Mouse (Mus musculus) liver, embryonic 16.5 days (tissue): ENCODE results near the gene Cdc42bpg. TPM values are rescaled to one million over a fixed set of nuclear protein-coding genes. Genes with fewer than 3 reads are reported as not detected.
A peak's percentile ranks its signal among the peaks of the same experiment; 100 is the strongest.

ENCODE experiments used
- ATAC-seq: fragments of 200-750 bp; cut with Nextera tagmentation; 2 replicates; pipeline ENCODE4 v1.8.0; 2017; ENCODE audit warnings: low read depth, mild to moderate bottlenecking, moderate number of reproducible peaks, moderate library complexity
- H3K27ac ChIP-seq: fragments of 300-500 bp; sonication (generic); 2 replicates; pipeline ENCODE4 v1.5.1; 2014; ENCODE audit warnings: mild to moderate bottlenecking, low read length
- H3K27me3 ChIP-seq: fragments of 300-500 bp; sonication (generic); 2 replicates; pipeline ENCODE4 v1.6.1; 2014; ENCODE audit warnings: low read depth, low read length, mixed read lengths; ENCODE audit not compliant: control insufficient read depth, insufficient read depth
- H3K36me3 ChIP-seq: fragments of 300-500 bp; sonication (generic); 2 replicates; pipeline ENCODE4 v1.6.1; 2014; ENCODE audit warnings: mild to moderate bottlenecking; ENCODE audit not compliant: control insufficient read depth, insufficient read depth
- H3K4me1 ChIP-seq: fragments of 300-500 bp; sonication (generic); 2 replicates; pipeline ENCODE4 v1.6.1; 2014; ENCODE audit warnings: low read depth, low read length, mixed read lengths; ENCODE audit not compliant: control insufficient read depth
- H3K4me2 ChIP-seq: fragments of 300-500 bp; sonication (generic); 2 replicates; pipeline ENCODE4 v1.6.1; 2014; ENCODE audit warnings: low read depth, low read length, mixed read lengths
- H3K4me3 ChIP-seq: fragments of 300-500 bp; sonication (generic); 2 replicates; pipeline ENCODE4 v1.5.1; 2014; ENCODE audit warnings: low read depth, mild to moderate bottlenecking, low read length
- H3K9ac ChIP-seq: fragments of 300-500 bp; sonication (generic); 2 replicates; pipeline ENCODE4 v1.6.1; 2014; ENCODE audit warnings: low read depth, low read length
- H3K9me3 ChIP-seq: fragments of 300-500 bp; sonication (generic); replicated peaks from 2 replicates; pipeline ENCODE4 v1.6.1; 2016; ENCODE audit warnings: low read length; ENCODE audit not compliant: control insufficient read depth
- WGBS: fragments of 180-500 bp; shearing (Covaris S2); extraction: QIAGEN DNeasy Blood & Tissue Kit; methylation state at CpG from one replicate; pipeline ENCODE4 v1.1.7; 2014; ENCODE audit not compliant: insufficient replicate concordance; 5-methylcytosine and 5-hydroxymethylcytosine counted together
- polyA plus RNA-seq: library from polyadenylated mRNA; unstranded; fragments of >200 nt; fragmentation: Nextera tagmentation; extraction: Ambion mirVana; gene quantifications from 2 replicates; pipeline ENCODE4 v1.2.1, GENCODE M21; 2015

Gene Cdc42bpg
- polyA plus RNA-seq, 1 experiment from 2014 or later: 0.34 TPM

DNA sequence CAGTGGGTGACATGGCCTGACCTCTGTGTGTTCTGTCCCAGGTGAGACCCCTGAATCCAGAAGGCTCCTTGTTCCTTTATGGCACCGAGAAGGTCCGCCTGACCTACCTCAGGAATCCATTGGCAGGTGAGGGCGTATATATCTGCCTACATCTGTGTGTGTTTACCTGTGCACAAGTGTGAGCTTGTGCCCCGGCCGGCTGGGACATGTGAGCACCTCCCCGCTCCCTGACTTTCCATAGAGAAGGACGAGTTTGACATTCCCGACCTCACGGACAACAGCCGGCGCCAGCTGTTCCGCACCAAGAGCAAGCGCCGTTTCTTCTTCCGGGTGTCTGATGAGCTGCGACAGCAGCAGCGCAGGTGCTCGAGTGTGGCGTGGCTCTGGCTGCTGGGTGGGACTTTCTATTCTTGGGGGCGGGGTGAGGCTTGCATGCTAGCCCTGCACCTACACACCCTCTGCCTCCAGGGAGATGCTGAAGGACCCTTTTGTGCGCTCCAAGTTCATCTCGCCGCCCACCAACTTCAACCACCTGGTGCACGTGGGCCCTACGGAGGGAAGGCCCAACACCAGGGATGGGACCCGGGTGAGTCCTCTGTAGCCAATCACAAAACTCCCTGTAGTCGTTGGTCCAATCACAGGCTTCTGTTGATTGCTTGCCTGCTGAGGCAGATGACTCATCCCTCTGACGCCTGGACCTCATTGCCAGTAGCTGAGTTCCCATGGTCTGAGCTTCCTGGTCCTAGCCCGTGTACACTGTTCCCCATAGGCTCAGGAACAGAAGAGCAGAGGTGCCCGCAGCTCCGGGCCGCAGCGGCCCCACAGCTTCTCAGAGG lies 15.7 kb downstream of the Cdc42bpg start:
- H3K36me3 ChIP-seq: peaks cover 7% of the 10 kb centered on the region; the same call in 1 of the 2 replicates
- WGBS: 84% methylated on average over 33 of the region's 33 CpGs

DNA sequence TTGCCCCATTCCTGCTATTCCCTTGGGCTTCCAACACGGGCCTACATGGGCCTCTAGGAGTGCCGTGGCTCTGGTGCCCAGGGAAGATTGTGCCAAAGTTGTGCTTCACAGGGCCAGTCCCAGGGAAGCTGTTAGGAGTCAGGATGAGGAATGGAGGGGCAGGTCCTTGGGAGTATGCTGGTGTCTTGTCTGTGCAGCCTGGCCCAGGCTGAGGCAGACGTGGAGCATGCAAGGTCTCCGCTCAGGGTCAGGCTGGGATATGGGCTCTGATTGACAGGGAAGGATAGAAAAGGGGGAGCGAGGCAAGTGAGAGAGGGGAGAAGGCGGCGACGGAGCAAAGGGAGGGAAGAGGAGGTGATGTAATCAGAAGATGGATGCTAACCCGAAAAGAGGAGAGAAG lies 18.5 kb downstream of the Cdc42bpg start:
- 66% methylated on average over 9 of the region's 9 CpGs for WGBS

More for the DNA sequence above, 15.7 kb downstream of the Cdc42bpg start:
- no peaks in the 10 kb centered on the region for H3K27me3 ChIP-seq
- no peaks in the 10 kb centered on the region for H3K9me3 ChIP-seq
- no peak overlapping the region for H3K4me3 ChIP-seq
- no peak overlapping the region for H3K27ac ChIP-seq
- H3K9ac ChIP-seq: no peak overlapping the region
- ATAC-seq: no peak
- H3K4me2 ChIP-seq: no peak overlapping the region
- no peaks in the 10 kb centered on the region; the same call in 1 of the 2 replicates for H3K4me1 ChIP-seq

DNA sequence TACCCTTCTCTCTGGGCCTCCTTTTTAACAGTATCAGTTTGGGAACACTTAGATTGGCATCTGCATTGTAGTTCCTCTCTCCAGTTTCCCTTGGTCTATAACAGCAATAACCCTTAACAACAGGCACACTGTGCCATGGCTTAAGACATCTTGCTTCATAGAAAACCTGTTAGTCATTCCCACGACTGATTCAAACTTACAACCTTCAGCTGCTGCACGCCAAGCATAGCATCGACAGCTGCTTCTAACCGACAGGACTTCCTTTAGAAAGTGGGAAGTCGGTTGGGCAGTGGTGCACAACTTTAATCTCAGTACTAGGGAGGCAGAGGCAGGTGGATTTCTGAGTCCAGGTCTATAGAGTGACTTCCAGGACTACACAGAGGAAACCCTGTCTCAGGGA lies 24.9 kb downstream of the Cdc42bpg start:
- no peak overlapping the region for H3K4me3 ChIP-seq
- H3K36me3 ChIP-seq: no peaks in the 10 kb centered on the region
- peak overlapping the region; percentile 48; the same call in 1 of the 2 replicates for H3K4me2 ChIP-seq
- peaks cover 25% of the 10 kb centered on the region for H3K4me1 ChIP-seq
- no peaks in the 10 kb centered on the region for H3K9me3 ChIP-seq
- ATAC-seq: no peak
- no peak overlapping the region for H3K27ac ChIP-seq
- no peaks in the 10 kb centered on the region for H3K27me3 ChIP-seq
- no peak overlapping the region for H3K9ac ChIP-seq
- WGBS: 10% methylated on average over 5 of the region's 5 CpGs

More for the DNA sequence above, 18.5 kb downstream of the Cdc42bpg start:
- H3K4me3 ChIP-seq: no peak overlapping the region
- H3K9me3 ChIP-seq: no peaks in the 10 kb centered on the region
- H3K27me3 ChIP-seq: no peaks in the 10 kb centered on the region
- no peak overlapping the region for H3K27ac ChIP-seq
- no peak overlapping the region for H3K9ac ChIP-seq
- no peak overlapping the region for H3K4me2 ChIP-seq
- no peaks in the 10 kb centered on the region for H3K36me3 ChIP-seq
- H3K4me1 ChIP-seq: no peaks in the 10 kb centered on the region; the same call in 1 of the 2 replicates
- ATAC-seq: no peak

DNA sequence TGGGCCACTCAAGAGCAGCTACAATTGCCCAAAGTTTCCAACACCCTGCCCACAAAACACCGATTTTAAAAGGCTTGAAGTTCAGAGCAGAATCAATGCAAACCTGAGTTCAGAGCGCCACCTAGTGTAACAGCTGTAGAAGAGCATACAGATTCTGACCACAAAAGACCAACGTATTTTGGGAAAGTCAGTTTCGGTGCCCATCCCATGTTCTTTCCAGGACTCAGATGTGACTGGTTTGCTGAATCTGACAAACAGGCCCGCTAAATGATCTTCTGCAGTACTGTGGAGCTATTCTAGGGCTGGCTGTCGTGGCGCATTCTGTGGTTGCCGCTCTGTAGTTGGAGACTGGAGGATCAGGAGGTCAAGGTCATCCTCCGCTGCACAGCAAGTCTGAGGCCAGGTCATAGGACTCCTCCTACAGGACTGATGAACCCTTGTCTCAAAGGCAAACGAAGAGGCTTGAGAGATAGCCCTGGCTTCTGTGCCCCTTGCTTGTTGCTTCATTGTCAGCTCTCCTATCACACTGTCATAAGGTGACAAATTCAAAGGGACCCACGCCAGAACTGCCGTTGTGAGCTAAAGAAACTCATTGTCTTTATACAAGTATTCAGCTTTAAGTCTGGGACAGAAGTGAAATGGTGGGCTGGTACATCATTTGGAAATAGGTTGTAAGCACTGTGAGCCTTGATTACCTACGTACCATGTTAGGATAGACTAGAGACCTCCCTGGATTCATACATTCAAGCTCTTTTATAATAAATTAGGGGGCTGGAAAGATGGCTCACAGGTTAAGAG lies 25.7 kb downstream of the Cdc42bpg start:
- no peak overlapping the region for H3K4me3 ChIP-seq
- WGBS: 20% methylated on average over 13 of the region's 13 CpGs
- H3K27me3 ChIP-seq: no peaks in the 10 kb centered on the region
- no peaks in the 10 kb centered on the region for H3K36me3 ChIP-seq
- no peak overlapping the region for H3K9ac ChIP-seq
- peak overlapping the region; percentile 48 for H3K4me2 ChIP-seq
- no peak overlapping the region for H3K27ac ChIP-seq
- no peaks in the 10 kb centered on the region for H3K9me3 ChIP-seq
- ATAC-seq: no peak
- peaks cover 32% of the 10 kb centered on the region for H3K4me1 ChIP-seq

DNA sequence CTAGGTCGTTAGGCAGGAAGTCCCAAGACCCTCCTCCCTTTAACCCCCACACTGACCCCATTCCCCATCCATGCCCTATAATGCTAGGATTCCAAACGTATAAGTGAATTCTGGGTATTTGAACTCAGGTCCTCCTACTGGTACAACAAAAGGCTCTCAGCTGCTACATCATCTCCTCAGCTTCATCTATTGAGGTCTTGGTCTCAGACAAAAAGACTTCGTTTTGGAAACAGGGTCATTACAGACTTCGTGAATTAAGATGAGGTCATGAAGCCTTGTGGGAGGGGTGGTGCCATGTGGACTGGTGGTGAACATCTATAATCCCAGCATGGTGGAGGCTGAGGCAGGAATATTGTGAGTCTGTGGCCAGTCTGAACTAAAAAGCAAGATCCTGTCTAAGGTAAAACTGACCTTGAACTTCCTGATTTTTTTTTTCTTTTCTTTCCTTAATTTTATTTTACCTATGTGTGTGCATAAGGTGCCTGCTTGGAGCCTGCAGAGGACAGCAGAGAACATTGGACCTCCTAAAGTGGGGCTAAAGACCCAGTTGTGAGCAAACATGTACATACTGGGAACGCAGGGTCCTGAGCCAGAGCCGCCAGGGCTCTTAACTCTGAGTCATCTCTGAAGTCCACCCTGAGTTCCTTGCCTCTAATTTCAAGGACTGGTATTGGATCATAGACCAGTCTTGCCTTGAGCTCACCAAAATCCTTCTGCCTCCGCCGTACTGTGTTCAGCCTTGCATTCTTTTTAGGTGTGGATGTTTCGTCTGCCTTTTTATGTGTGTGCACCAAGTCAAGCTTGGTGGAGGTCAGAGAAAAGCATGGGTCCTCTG lies 27.7 kb downstream of the Cdc42bpg start:
- Histone ChIP-seq H3K27ac (peak overlapping the region; percentile 75), H3K36me3 (peaks cover 6% of the 10 kb centered on the region), H3K4me3 (peak overlapping the region; percentile 84), H3K27me3 (no peaks in the 10 kb centered on the region), H3K9me3 (no peaks in the 10 kb centered on the region), H3K4me1 (peaks cover 34% of the 10 kb centered on the region), H3K4me2 (peak overlapping the region; percentile 95), H3K9ac (peak overlapping the region; percentile 86)
- ATAC-seq: no peak
- WGBS: 53% methylated on average over 9 of the region's 9 CpGs

DNA sequence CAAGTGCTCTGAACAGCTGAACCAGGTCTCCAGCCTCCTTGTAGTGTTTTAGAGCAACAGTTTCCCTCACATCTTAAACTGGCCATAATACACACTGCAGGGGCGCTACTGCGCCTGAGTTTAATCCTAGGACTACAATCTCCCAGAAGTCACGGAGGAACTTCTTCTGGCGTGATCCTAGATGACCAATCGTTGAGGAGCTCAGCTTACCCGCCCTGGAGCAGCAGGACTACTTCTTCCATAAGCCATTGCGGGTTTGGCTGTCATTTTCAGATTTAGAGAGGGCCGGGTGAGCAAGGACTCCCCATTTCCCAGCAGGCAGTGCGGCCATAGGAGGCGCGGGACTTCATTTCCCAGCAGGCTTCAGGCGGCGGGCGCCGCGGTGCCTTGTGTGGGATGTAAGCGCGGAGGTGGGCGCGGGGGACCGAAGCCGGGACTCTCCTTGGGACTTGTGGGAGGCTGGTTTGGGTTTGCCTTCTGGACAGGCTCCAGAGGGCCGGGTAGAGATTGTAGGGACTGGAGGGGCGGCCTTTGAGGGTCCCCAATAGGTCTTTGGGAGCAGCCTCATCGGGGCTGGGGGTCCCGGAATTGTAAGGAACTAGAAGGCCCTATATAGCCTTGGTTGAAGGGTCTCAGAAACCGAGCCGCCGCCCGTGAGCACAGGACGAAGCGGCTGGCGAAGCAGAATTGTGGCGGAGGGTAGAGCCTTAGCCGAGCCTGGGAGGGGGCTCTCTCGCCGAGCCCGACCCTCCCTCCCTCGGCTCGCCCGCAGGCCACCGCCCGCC lies 28.6 kb downstream of the Cdc42bpg start, which contains the start of gene Men1:
Gene Men1, plus strand, starts transcription at position 307 of the 785 bp plus-strand sequence.
- ATAC-seq: peak; percentile 90

DNA sequence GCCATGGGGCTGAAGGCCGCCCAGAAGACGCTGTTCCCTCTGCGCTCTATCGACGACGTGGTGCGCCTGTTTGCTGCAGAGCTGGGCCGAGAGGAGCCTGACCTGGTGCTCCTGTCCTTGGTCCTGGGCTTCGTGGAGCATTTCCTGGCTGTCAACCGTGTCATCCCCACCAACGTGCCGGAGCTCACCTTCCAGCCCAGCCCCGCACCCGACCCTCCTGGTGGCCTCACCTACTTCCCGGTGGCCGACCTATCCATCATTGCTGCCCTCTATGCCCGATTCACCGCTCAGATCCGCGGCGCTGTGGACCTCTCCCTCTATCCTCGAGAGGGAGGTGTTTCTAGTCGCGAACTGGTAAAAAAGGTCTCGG lies 29.2 kb downstream of the Cdc42bpg start:
- Histone ChIP-seq H3K9ac (peak overlapping the region; percentile 86), H3K4me2 (peak overlapping the region; percentile 95), H3K4me1 (peaks cover 46% of the 10 kb centered on the region), H3K9me3 (no peaks in the 10 kb centered on the region), H3K4me3 (peak overlapping the region; percentile 84), H3K27ac (peak overlapping the region; percentile 73), H3K36me3 (peaks cover 10% of the 10 kb centered on the region), H3K27me3 (no peaks in the 10 kb centered on the region)
- ATAC-seq: peak; percentile 24
- WGBS: under 1% methylated on average over 25 of the region's 25 CpGs

More for the DNA sequence above, 28.6 kb downstream of the Cdc42bpg start, which contains the start of gene Men1:
- Histone ChIP-seq H3K4me2 (peak within 1 kb of the TSS; percentile 95), H3K27me3 (no peaks in the 10 kb centered on the region), H3K9ac (peak within 1 kb of the TSS; percentile 86), H3K4me3 (peak within 1 kb of the TSS; percentile 84), H3K27ac (peak within 1 kb of the TSS; percentile 75), H3K4me1 (peaks cover 40% of the 10 kb centered on the region), H3K9me3 (no peaks in the 10 kb centered on the region), H3K36me3 (peaks cover 10% of the 10 kb centered on the region)
- WGBS: under 1% methylated on average over 43 of the region's 43 CpGs

DNA sequence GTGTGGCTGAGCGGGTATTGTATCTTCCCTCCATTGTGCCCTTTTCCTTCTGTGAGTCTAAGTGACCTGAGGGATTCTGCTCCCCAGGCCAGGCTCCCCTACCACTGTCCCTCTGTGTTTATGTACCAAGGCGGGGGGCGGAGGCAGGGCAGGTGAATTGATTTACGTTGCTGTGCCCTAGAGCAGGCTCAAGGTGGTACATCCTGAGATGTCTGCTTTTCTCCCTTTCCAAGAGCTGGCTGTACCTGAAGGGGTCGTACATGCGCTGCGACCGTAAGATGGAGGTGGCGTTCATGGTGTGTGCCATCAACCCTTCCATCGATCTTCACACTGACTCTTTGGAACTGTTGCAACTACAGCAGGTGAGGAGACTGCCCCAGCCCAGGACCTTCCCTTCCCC lies 30.7 kb downstream of the Cdc42bpg start:
- no peak overlapping the region for H3K9ac ChIP-seq
- H3K4me1 ChIP-seq: peaks cover 54% of the 10 kb centered on the region
- H3K27ac ChIP-seq: no peak overlapping the region

More for the DNA sequence above, 30.7 kb downstream of the Cdc42bpg start:
- Histone ChIP-seq H3K9me3 (no peaks in the 10 kb centered on the region), H3K36me3 (peaks cover 10% of the 10 kb centered on the region), H3K27me3 (no peaks in the 10 kb centered on the region), H3K4me2 (no peak overlapping the region), H3K4me3 (no peak overlapping the region)
- no peak for ATAC-seq
- WGBS: 82% methylated on average over 10 of the region's 10 CpGs
